Mouse (Mus musculus): Measurements from ENCODE around the gene Terb1.

The Terb1 gene

GRCm38 (mm10) chr8:104411468-104411867 is 98.2 kb downstream of the Terb1 start:
- no peak for DNase-seq

GRCm38 (mm10) chr8:104410628-104411273 is 99.0 kb downstream of the Terb1 start:
- no peak for DNase-seq

- peak; percentile 29 to 39 for DNase-seq
These were observed 101.2 kb downstream of the Terb1 start for GRCm38 (mm10) chr8:104408328-104409110.

GRCm38 (mm10) chr8:104406340-104407128 is 103.2 kb downstream of the Terb1 start:
- no peak for DNase-seq

- DNase-seq, result peak; percentile 39 to 63
These were observed 104.1 kb downstream of the Terb1 start for GRCm38 (mm10) chr8:104405430-104406187.

- peak; percentile 34 to 46 for DNase-seq
These were observed 106.1 kb downstream of the Terb1 start for GRCm38 (mm10) chr8:104403596-104403995.
